Mouse (Mus musculus) heart, postnatal 0 days (tissue): ENCODE measurements at regions not wholly inside any gene's neighbourhood (a gene's known extent, or its start where the extent isn't known, plus 50 kb on each side); places are given as distances from the start of the nearest gene placed in this dataset.

Experiments
- ATAC-seq: fragments of 200-750 bp; cut with Nextera tagmentation; 2 replicates; pipeline ENCODE4 v1.8.0; 2017; ENCODE audit warnings: low read depth, moderate number of reproducible peaks, moderate library complexity; ENCODE audit not compliant: insufficient read depth
- DNase-seq: peaks from one replicate; pipeline ENCODE4 v3.0.0-alpha.2; 2016; ENCODE audit warnings: low spot score
- H3K27ac ChIP-seq: fragments of 300-500 bp; sonication (generic); 2 replicates; pipeline ENCODE4 v1.5.1; 2014; ENCODE audit warnings: low read depth, mild to moderate bottlenecking
- H3K27me3 ChIP-seq: fragments of 300-500 bp; sonication (generic); 2 replicates; pipeline ENCODE4 v1.6.1; 2014; ENCODE audit warnings: low read length, mixed read lengths; ENCODE audit not compliant: control insufficient read depth, insufficient read depth
- H3K36me3 ChIP-seq: fragments of 300-500 bp; sonication (generic); replicated peaks from 2 replicates; pipeline ENCODE4 v1.6.1; 2014; ENCODE audit warnings: low read length, mixed read lengths; ENCODE audit not compliant: control insufficient read depth, insufficient read depth
- H3K4me1 ChIP-seq: fragments of 300-500 bp; sonication (generic); 2 replicates; pipeline ENCODE4 v1.6.1; 2014; ENCODE audit warnings: antibody characterized with exemption; ENCODE audit not compliant: control insufficient read depth, insufficient read depth
- H3K4me2 ChIP-seq: fragments of 300-500 bp; sonication (generic); 2 replicates; pipeline ENCODE4 v1.6.1; 2014; ENCODE audit warnings: low read depth, mild to moderate bottlenecking, low read length, moderate library complexity
- H3K4me3 ChIP-seq: fragments of 300-500 bp; sonication (generic); 2 replicates; pipeline ENCODE4 v1.5.1; 2014; ENCODE audit warnings: low read depth, low read length
- H3K9ac ChIP-seq: fragments of 300-500 bp; sonication (generic); replicated peaks from 2 replicates; pipeline ENCODE4 v1.6.1; 2014; ENCODE audit warnings: low read depth, low read length, mixed read lengths
- H3K9me3 ChIP-seq: fragments of 300-500 bp; sonication (generic); replicated peaks from 2 replicates; pipeline ENCODE4 v1.6.1; 2016; ENCODE audit warnings: low read length; ENCODE audit not compliant: control insufficient read depth
- CTCF ChIP-seq: IDR thresholded peaks from 2 replicates; pipeline ENCODE4 v1.5.1; 2016; ENCODE audit warnings: antibody characterized with exemption, control low read depth, low read depth
- EP300 ChIP-seq: IDR thresholded peaks from 2 replicates; pipeline ENCODE4 v1.6.1; 2016; ENCODE audit warnings: antibody characterized with exemption, low read depth
- WGBS: fragments of 180-500 bp; shearing (Covaris S2); extraction: QIAGEN DNeasy Blood & Tissue Kit; methylation state at CpG from one replicate; pipeline ENCODE4 v1.1.7; 2014; 5-methylcytosine and 5-hydroxymethylcytosine counted together

- Histone ChIP-seq H3K36me3 (no peaks in the 10 kb centered on the region), H3K4me1 (peaks cover 14% of the 10 kb centered on the region; the same call in 1 of the 2 replicates), H3K4me3 (no peak overlapping the region), H3K27ac (no peak overlapping the region), H3K4me2 (no peak overlapping the region), H3K9me3 (no peaks in the 10 kb centered on the region), H3K9ac (no peak overlapping the region), H3K27me3 (no peaks in the 10 kb centered on the region)
- no peak for DNase-seq
- 61% methylated on average over 4 of the region's 4 CpGs for WGBS
- no peak for ATAC-seq
- TF ChIP-seq EP300 (no peak), CTCF (no peak)
Observed at GRCm38 (mm10) chr1:43363178-43363577, 81.2 kb upstream of the Nck2 start.

GRCm38 (mm10) chr1:43366433-43366832, 77.9 kb upstream of the Nck2 start:
- WGBS, result 68% methylated on average over 2 of the region's 2 CpGs
- Histone ChIP-seq H3K4me2 (no peak overlapping the region), H3K36me3 (no peaks in the 10 kb centered on the region), H3K4me3 (no peak overlapping the region), H3K27me3 (no peaks in the 10 kb centered on the region), H3K9me3 (no peaks in the 10 kb centered on the region), H3K27ac (no peak overlapping the region), H3K9ac (no peak overlapping the region), H3K4me1 (peaks cover under 1% of the 10 kb centered on the region; the same call in 1 of the 2 replicates)
- DNase-seq (no peak), ATAC-seq (no peak)
- TF ChIP-seq EP300 (no peak), CTCF (no peak)

GRCm38 (mm10) chr1:43367151-43367895, 77.1 kb upstream of the Nck2 start:
- DNase-seq, result no peak
- Histone ChIP-seq H3K27ac (no peak overlapping the region), H3K4me1 (no peaks in the 10 kb centered on the region; the same call in 1 of the 2 replicates), H3K9me3 (no peaks in the 10 kb centered on the region), H3K4me3 (no peak overlapping the region), H3K36me3 (no peaks in the 10 kb centered on the region), H3K9ac (no peak overlapping the region), H3K4me2 (no peak overlapping the region), H3K27me3 (no peaks in the 10 kb centered on the region)
- 66% methylated on average over 5 of the region's 5 CpGs for WGBS
- TF ChIP-seq CTCF, result no peak
- no peak for TF ChIP-seq EP300
- no peak for ATAC-seq

GRCm38 (mm10) chr1:43371863-43372262, 72.5 kb upstream of the Nck2 start:
- TF ChIP-seq CTCF, result no peak
- no peak for TF ChIP-seq EP300

GRCm38 (mm10) chr1:43374946-43375345, 69.4 kb upstream of the Nck2 start:
- Histone ChIP-seq H3K27me3 (no peaks in the 10 kb centered on the region), H3K9me3 (no peaks in the 10 kb centered on the region), H3K27ac (no peak overlapping the region), H3K36me3 (no peaks in the 10 kb centered on the region), H3K4me3 (no peak overlapping the region), H3K9ac (no peak overlapping the region), H3K4me2 (no peak overlapping the region), H3K4me1 (no peaks in the 10 kb centered on the region)
- DNase-seq, result no peak
- no peak for TF ChIP-seq CTCF
- TF ChIP-seq EP300, result no peak
- ATAC-seq, result no peak
- 85% methylated on average over 5 of the region's 5 CpGs for WGBS

More at GRCm38 (mm10) chr1:43371863-43372262, 72.5 kb upstream of the Nck2 start:
- H3K4me2 ChIP-seq, result no peak overlapping the region
- no peaks in the 10 kb centered on the region for H3K27me3 ChIP-seq
- no peaks in the 10 kb centered on the region for H3K4me1 ChIP-seq
- no peaks in the 10 kb centered on the region for H3K36me3 ChIP-seq
- no peaks in the 10 kb centered on the region for H3K9me3 ChIP-seq
- H3K9ac ChIP-seq, result no peak overlapping the region
- no peak for DNase-seq
- H3K4me3 ChIP-seq, result no peak overlapping the region
- 78% methylated on average over 1 of the region's 1 CpGs for WGBS
- ATAC-seq, result no peak
- H3K27ac ChIP-seq, result no peak overlapping the region

- Histone ChIP-seq H3K4me1 (no peaks in the 10 kb centered on the region), H3K27me3 (no peaks in the 10 kb centered on the region), H3K27ac (no peak overlapping the region), H3K4me3 (no peak overlapping the region), H3K9me3 (no peaks in the 10 kb centered on the region), H3K9ac (no peak overlapping the region), H3K36me3 (no peaks in the 10 kb centered on the region), H3K4me2 (no peak overlapping the region)
- no peak for DNase-seq
- TF ChIP-seq CTCF (no peak), EP300 (no peak)
- WGBS, result 83% methylated on average over 4 of the region's 4 CpGs
- ATAC-seq, result no peak
Observed at GRCm38 (mm10) chr1:43375851-43376250, 68.5 kb upstream of the Nck2 start.
